Mouse (Mus musculus): Measurements from ENCODE around the gene Mpp4.

- no peak for TF ChIP-seq GATA1 (IDR thresholded peaks at IDR 0.05; ENCODE audit: borderline replicate concordance, low read length)
- no peak for TF ChIP-seq FLI1 (IDR thresholded peaks at IDR 0.05; ENCODE audit: low read length)
Measured at GRCm38 (mm10) chr1:59134419-59134818, 28.8 kb downstream of the Mpp4 start.
